Mouse (Mus musculus): ENCODE data around the gene Igfbp1. TPM values are rescaled to one million over a fixed set of nuclear protein-coding genes. Genes with fewer than 3 reads are reported as not detected.
"Not testable (repeated sequence)": the region's sequence is repeated elsewhere in the genome, so short reads cannot be mapped to it uniquely, and the experiment has no call there.

Igfbp1 gene
- polyA plus RNA-seq, 1 experiment from 2014 or later = 0.38 TPM

DNA sequence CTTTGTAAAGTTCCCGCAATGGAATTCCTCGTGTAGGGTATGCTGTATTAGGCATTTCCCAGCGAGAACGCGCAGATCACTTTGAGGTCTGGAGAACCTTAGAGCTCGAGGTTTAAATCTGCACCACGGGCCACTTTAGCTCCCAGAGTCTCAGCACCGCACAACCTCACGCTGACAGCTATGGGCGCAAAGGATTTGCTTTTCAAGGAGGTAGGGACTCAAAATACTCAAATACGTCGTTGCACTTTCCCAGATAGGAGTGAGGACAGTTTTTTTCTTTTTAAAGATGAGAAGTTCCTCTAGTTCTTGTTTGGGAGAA is 16.7 kb downstream of the Igfbp1 start:
- Histone ChIP-seq H3K4me2 (peak overlapping the region; percentile 90), H3K4me1 (replicated peaks) (peaks cover 39% of the 10 kb centered on the region), H3K36me3 (peaks cover 1% of the 10 kb centered on the region; the same call in 1 of the 2 replicates), H3K4me3 (peak overlapping the region; percentile 67), H3K27me3 (peaks cover 32% of the 10 kb centered on the region), H3K27ac (replicated peaks) (no peak overlapping the region), H3K9ac (peak overlapping the region; percentile 79), H3K9me3 (no peaks in the 10 kb centered on the region)
- no peak; the same call in 1 of the 2 replicates for ATAC-seq (ENCODE audit: low read depth)
- under 1% methylated on average over 12 of the region's 12 CpGs for WGBS

DNA sequence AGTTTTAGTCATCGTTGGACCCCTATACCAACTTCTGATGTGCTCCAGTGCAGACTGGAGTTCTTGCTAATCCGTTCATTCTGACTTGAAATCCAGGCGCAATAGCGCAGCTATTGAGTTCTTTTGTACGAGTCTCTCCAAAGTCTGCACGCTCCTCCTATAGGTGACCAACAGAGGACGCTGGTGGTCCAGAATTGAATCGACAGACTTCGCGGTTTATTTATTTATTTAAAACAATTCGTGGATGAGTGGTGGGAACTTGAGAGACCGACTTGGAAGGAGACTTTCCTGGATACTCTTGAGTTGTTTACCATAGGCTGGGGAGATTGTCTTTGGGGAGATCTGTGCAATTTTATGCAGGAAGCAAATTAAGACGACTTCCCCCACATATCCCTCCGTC is 17.2 kb downstream of the Igfbp1 start:
- Histone ChIP-seq H3K36me3 (no peaks in the 10 kb centered on the region), H3K4me1 (replicated peaks) (peaks cover 39% of the 10 kb centered on the region), H3K27me3 (peaks cover 32% of the 10 kb centered on the region), H3K4me2 (peak overlapping the region; percentile 90), H3K27ac (replicated peaks) (no peak overlapping the region), H3K4me3 (peak overlapping the region; percentile 67), H3K9me3 (no peaks in the 10 kb centered on the region), H3K9ac (peak overlapping the region; percentile 79; the same call in 1 of the 2 replicates)
- ATAC-seq (ENCODE audit: low read depth) = no peak
- whole genome bisulfite sequencing = 9% methylated on average over 14 of the region's 14 CpGs

- no peak overlapping the region for H3K4me3 ChIP-seq
- no peaks in the 10 kb centered on the region for H3K9me3 ChIP-seq
Observed at GRCm38 (mm10) chr11:7215703-7216102, 18.1 kb downstream of the Igfbp1 start.

GRCm38 (mm10) chr11:7221826-7222225 is 24.2 kb downstream of the Igfbp1 start:
- H3K27me3 ChIP-seq; H3K9me3 ChIP-seq; H3K4me1 ChIP-seq (replicated peaks); H3K27ac ChIP-seq (replicated peaks); H3K4me2 ChIP-seq; H3K4me3 ChIP-seq; H3K9ac ChIP-seq; ATAC-seq (ENCODE audit: low read depth); H3K36me3 ChIP-seq: not testable (repeated sequence)
- 77% methylated on average over 8 of the region's 8 CpGs for WGBS

More at GRCm38 (mm10) chr11:7215703-7216102, 18.1 kb downstream of the Igfbp1 start:
- H3K36me3 ChIP-seq = no peaks in the 10 kb centered on the region
- no peak overlapping the region for H3K27ac ChIP-seq (replicated peaks)
- no peak for ATAC-seq (ENCODE audit: low read depth)
- no peak overlapping the region for H3K4me2 ChIP-seq
- 9% methylated on average over 8 of the region's 8 CpGs for WGBS
- no peak overlapping the region for H3K9ac ChIP-seq
- peaks cover 32% of the 10 kb centered on the region for H3K27me3 ChIP-seq
- peaks cover 35% of the 10 kb centered on the region for H3K4me1 ChIP-seq (replicated peaks)

- Histone ChIP-seq H3K36me3 (no peaks in the 10 kb centered on the region), H3K27me3 (no peaks in the 10 kb centered on the region), H3K4me1 (replicated peaks) (no peaks in the 10 kb centered on the region), H3K4me3 (no peak overlapping the region), H3K9me3 (no peaks in the 10 kb centered on the region), H3K27ac (replicated peaks) (no peak overlapping the region), H3K4me2 (no peak overlapping the region), H3K9ac (no peak overlapping the region)
- ATAC-seq (ENCODE audit: low read depth) = no peak
- WGBS = 80% methylated on average over 2 of the region's 2 CpGs
Observed at GRCm38 (mm10) chr11:7226200-7226599, 28.6 kb downstream of the Igfbp1 start.

GRCm38 (mm10) chr11:7226810-7227550 is 29.4 kb downstream of the Igfbp1 start:
- H3K4me1 ChIP-seq (replicated peaks) = no peaks in the 10 kb centered on the region
- no peak overlapping the region for H3K9ac ChIP-seq
- no peaks in the 10 kb centered on the region for H3K27me3 ChIP-seq
- no peaks in the 10 kb centered on the region for H3K36me3 ChIP-seq
- no peak for ATAC-seq (ENCODE audit: low read depth)
- no peak overlapping the region for H3K4me2 ChIP-seq
- no peak overlapping the region for H3K4me3 ChIP-seq
- no peaks in the 10 kb centered on the region for H3K9me3 ChIP-seq
- WGBS = 85% methylated on average over 7 of the region's 7 CpGs
- no peak overlapping the region for H3K27ac ChIP-seq (replicated peaks)

DNA sequence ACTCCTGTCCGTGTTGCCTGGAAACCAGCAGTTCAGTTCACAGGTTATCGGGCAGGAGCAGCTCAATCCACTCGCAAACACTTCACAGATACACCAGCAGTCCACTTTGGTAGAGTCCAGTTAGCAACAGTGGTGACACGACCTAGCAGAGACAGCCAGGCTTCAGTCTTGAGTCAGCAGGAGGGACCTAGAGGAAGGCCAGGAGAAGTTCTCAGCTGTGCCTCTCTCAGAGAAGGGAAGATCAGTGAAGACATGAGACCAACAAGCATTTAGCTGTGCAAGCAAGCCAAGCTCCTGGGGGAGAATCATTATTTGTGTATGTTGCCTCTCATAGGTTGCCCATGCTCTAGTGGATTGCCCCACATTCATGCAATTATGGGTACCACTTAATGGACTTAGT is 30.5 kb downstream of the Igfbp1 start:
- H3K4me1 ChIP-seq (replicated peaks) = no peaks in the 10 kb centered on the region
- H3K4me3 ChIP-seq = no peak overlapping the region
- H3K27me3 ChIP-seq = no peaks in the 10 kb centered on the region
- H3K27ac ChIP-seq (replicated peaks) = no peak overlapping the region
- H3K9ac ChIP-seq = no peak overlapping the region
- ATAC-seq (ENCODE audit: low read depth) = no peak
- H3K4me2 ChIP-seq = no peak overlapping the region
- H3K9me3 ChIP-seq = no peaks in the 10 kb centered on the region
- no peaks in the 10 kb centered on the region for H3K36me3 ChIP-seq
- WGBS = 80% methylated on average over 4 of the region's 4 CpGs

GRCm38 (mm10) chr11:7230000-7230399 is 32.4 kb downstream of the Igfbp1 start:
- no peaks in the 10 kb centered on the region for H3K9me3 ChIP-seq
- H3K4me3 ChIP-seq = no peak overlapping the region
- no peaks in the 10 kb centered on the region for H3K4me1 ChIP-seq (replicated peaks)
- no peak overlapping the region for H3K27ac ChIP-seq (replicated peaks)
- H3K27me3 ChIP-seq = no peaks in the 10 kb centered on the region
- no peaks in the 10 kb centered on the region for H3K36me3 ChIP-seq
- no peak overlapping the region for H3K9ac ChIP-seq
- ATAC-seq (ENCODE audit: low read depth) = no peak
- H3K4me2 ChIP-seq = no peak overlapping the region
- WGBS = 82% methylated on average over 4 of the region's 4 CpGs

GRCm38 (mm10) chr11:7231958-7232357 is 34.4 kb downstream of the Igfbp1 start:
- no peak overlapping the region for H3K27ac ChIP-seq (replicated peaks)
- no peak overlapping the region for H3K4me3 ChIP-seq
- H3K36me3 ChIP-seq = no peaks in the 10 kb centered on the region
- no peak overlapping the region for H3K4me2 ChIP-seq
- no peak overlapping the region for H3K9ac ChIP-seq
- H3K4me1 ChIP-seq (replicated peaks) = no peaks in the 10 kb centered on the region
- no peaks in the 10 kb centered on the region for H3K9me3 ChIP-seq
- 91% methylated on average over 4 of the region's 4 CpGs for WGBS
- H3K27me3 ChIP-seq = no peaks in the 10 kb centered on the region
- ATAC-seq (ENCODE audit: low read depth) = no peak

DNA sequence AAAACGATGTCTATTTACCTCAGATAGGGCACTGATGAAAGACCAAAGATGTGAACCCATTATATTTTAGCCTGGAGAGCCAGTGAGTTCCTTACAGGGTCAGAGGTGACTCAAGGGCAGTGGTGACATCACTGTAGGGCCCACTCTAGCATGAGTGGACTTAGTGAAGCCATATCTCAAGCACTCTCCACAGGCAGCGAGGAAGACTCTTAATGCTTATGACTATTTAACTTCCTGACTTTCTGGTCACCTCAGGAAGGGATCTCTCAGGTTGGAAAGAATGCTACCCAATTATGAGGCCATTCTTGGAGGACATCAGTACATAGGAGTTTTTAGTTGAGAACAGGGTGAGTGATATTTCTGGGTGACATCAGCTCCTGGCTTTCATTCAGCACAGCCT is 35.8 kb downstream of the Igfbp1 start:
- Histone ChIP-seq H3K27me3 (no peaks in the 10 kb centered on the region), H3K36me3 (no peaks in the 10 kb centered on the region), H3K9ac (no peak overlapping the region), H3K9me3 (no peaks in the 10 kb centered on the region), H3K4me1 (replicated peaks) (no peaks in the 10 kb centered on the region), H3K4me2 (no peak overlapping the region), H3K4me3 (no peak overlapping the region), H3K27ac (replicated peaks) (no peak overlapping the region)
- whole genome bisulfite sequencing = 88% methylated on average over 2 of the region's 2 CpGs
- no peak for ATAC-seq (ENCODE audit: low read depth)

- WGBS = 91% methylated on average over 1 of the region's 1 CpGs
- ATAC-seq (ENCODE audit: low read depth) = no peak
Observed at GRCm38 (mm10) chr11:7234436-7234835, 36.9 kb downstream of the Igfbp1 start.

GRCm38 (mm10) chr11:7234981-7235609 is 37.5 kb downstream of the Igfbp1 start:
- H3K36me3 ChIP-seq = no peaks in the 10 kb centered on the region
- H3K9me3 ChIP-seq = no peaks in the 10 kb centered on the region
- no peak overlapping the region for H3K9ac ChIP-seq
- H3K4me3 ChIP-seq = no peak overlapping the region
- H3K4me2 ChIP-seq = no peak overlapping the region
- no peak for ATAC-seq (ENCODE audit: low read depth)
- H3K27ac ChIP-seq (replicated peaks) = no peak overlapping the region
- H3K4me1 ChIP-seq (replicated peaks) = no peaks in the 10 kb centered on the region
- H3K27me3 ChIP-seq = no peaks in the 10 kb centered on the region
- 48% methylated on average over 3 of the region's 3 CpGs for WGBS

More at GRCm38 (mm10) chr11:7234436-7234835, 36.9 kb downstream of the Igfbp1 start:
- Histone ChIP-seq H3K36me3 (no peaks in the 10 kb centered on the region), H3K4me3 (no peak overlapping the region), H3K9me3 (no peaks in the 10 kb centered on the region), H3K9ac (no peak overlapping the region), H3K4me1 (replicated peaks) (no peaks in the 10 kb centered on the region), H3K27ac (replicated peaks) (no peak overlapping the region), H3K4me2 (no peak overlapping the region), H3K27me3 (no peaks in the 10 kb centered on the region)

GRCm38 (mm10) chr11:7236751-7237150 is 39.2 kb downstream of the Igfbp1 start:
- no peaks in the 10 kb centered on the region for H3K27me3 ChIP-seq
- H3K27ac ChIP-seq (replicated peaks) = no peak overlapping the region
- no peak for ATAC-seq (ENCODE audit: low read depth)
- H3K36me3 ChIP-seq = no peaks in the 10 kb centered on the region
- H3K9ac ChIP-seq = no peak overlapping the region
- 89% methylated on average over 2 of the region's 2 CpGs for WGBS
- no peaks in the 10 kb centered on the region for H3K4me1 ChIP-seq (replicated peaks)
- no peaks in the 10 kb centered on the region for H3K9me3 ChIP-seq
- no peak overlapping the region for H3K4me3 ChIP-seq
- H3K4me2 ChIP-seq = no peak overlapping the region

Data from neural tube, embryonic 13.5 days (tissue).